In genomic region chr1:32352076-32352475, GRCm38 (mm10) we compare ENCODE assay signal across 22 mouse cellular contexts.
DNase-seq lines count a peak whose midpoint lies in the region; ATAC-seq lines count a peak whose summit lies in the region.
"Had no signal": no experiment of that assay in that cellular context is flagged by ENCODE, and none has a peak within 500 bp of the region (broad histone marks: within the 10 kb centered on the region; RNA-seq: fewer than 3 reads in every experiment).

No protein-coding gene starts in this region.

- DNase-seq in hindbrain, embryonic 10.5 days (ENCODE audit: low spot score): no peak
- DNase-seq in liver: no peak
- DNase-seq: adrenal gland, adult 2 months; adrenal gland, postnatal 10 days; adrenal gland, postnatal 25 days; cerebellum, adult 11 months; cerebellum, adult 18-20 months; cerebellum, adult 8-10 months; cerebellum, adult 9-11 months; cerebellum, postnatal 14 days; cerebellum, postnatal 36 days; embryo, embryonic 11 days had no signal

- no peak overlapping the region for H3K27ac ChIP-seq in hindbrain, embryonic 16.5 days (ENCODE audit: low read depth, low read length)
- no peak overlapping the region for H3K27ac ChIP-seq in hindbrain, embryonic 10.5 days
- no peak overlapping the region for H3K27ac ChIP-seq in neural tube, embryonic 14.5 days (ENCODE audit: low read depth, low read length)
- H3K27ac ChIP-seq in neural tube, embryonic 15.5 days (replicated peaks): no peak overlapping the region
- H3K27ac ChIP-seq: embryonic facial prominence, embryonic 13.5 days; embryonic facial prominence, embryonic 15.5 days; forebrain, embryonic 10.5 days; forebrain, embryonic 12.5 days had no signal

- no peaks in the 10 kb centered on the region for H3K4me1 ChIP-seq in hindbrain, embryonic 16.5 days (ENCODE audit: control insufficient read depth, insufficient read depth, low read depth, low read length)
- H3K4me1 ChIP-seq in hindbrain, embryonic 10.5 days (replicated peaks): no peaks in the 10 kb centered on the region
- H3K4me1 ChIP-seq in neural tube, embryonic 14.5 days (ENCODE audit: control insufficient read depth, insufficient read depth, low read length): no peaks in the 10 kb centered on the region
- no peaks in the 10 kb centered on the region for H3K4me1 ChIP-seq in neural tube, embryonic 15.5 days
- H3K4me1 ChIP-seq: embryonic facial prominence, embryonic 13.5 days; embryonic facial prominence, embryonic 15.5 days; forebrain, embryonic 10.5 days; forebrain, embryonic 12.5 days had no signal

- WGBS in hindbrain, embryonic 16.5 days: 67% methylated on average over 1 of the region's 1 CpGs
- WGBS in hindbrain, embryonic 10.5 days: 89% methylated on average over 1 of the region's 1 CpGs
- WGBS in neural tube, embryonic 14.5 days: 53% methylated on average over 1 of the region's 1 CpGs
- 59% methylated on average over 1 of the region's 1 CpGs for WGBS in neural tube, embryonic 15.5 days

- no peak overlapping the region for H3K4me3 ChIP-seq in hindbrain, embryonic 16.5 days (ENCODE audit: low read length)
- no peak overlapping the region for H3K4me3 ChIP-seq in hindbrain, embryonic 10.5 days
- no peak overlapping the region for H3K4me3 ChIP-seq in neural tube, embryonic 14.5 days (ENCODE audit: low read depth, low read length)
- H3K4me3 ChIP-seq in neural tube, embryonic 15.5 days (replicated peaks): no peak overlapping the region
- H3K4me3 ChIP-seq: embryonic facial prominence, embryonic 13.5 days; embryonic facial prominence, embryonic 15.5 days; erythroblast, embryonic 14.5 days; forebrain, embryonic 10.5 days; forebrain, embryonic 12.5 days had no signal

- no peak overlapping the region for H3K4me2 ChIP-seq in hindbrain, embryonic 16.5 days (ENCODE audit: low read length)
- no peak overlapping the region for H3K4me2 ChIP-seq in neural tube, embryonic 14.5 days (ENCODE audit: low read depth, low read length)
- H3K4me2 ChIP-seq in neural tube, embryonic 15.5 days: no peak overlapping the region
- H3K4me2 ChIP-seq: embryonic facial prominence, embryonic 13.5 days; embryonic facial prominence, embryonic 15.5 days; forebrain, embryonic 12.5 days had no signal

- 0 out of 2 replicates have a peak, but pooled peaks have one; percentile 40 for ATAC-seq in hindbrain, embryonic 16.5 days
- peak; percentile 66; the same call in 1 of the 2 replicates for ATAC-seq in neural tube, embryonic 14.5 days (ENCODE audit: low read depth)
- peak; percentile 85 for ATAC-seq in neural tube, embryonic 15.5 days (ENCODE audit: low FRiP score)
- ATAC-seq: forebrain, embryonic 14.5 days; forebrain, embryonic 16.5 days had no signal

- H3K36me3 ChIP-seq in hindbrain, embryonic 16.5 days (ENCODE audit: control insufficient read depth, insufficient read depth, low read length): no peaks in the 10 kb centered on the region
- no peaks in the 10 kb centered on the region for H3K36me3 ChIP-seq in hindbrain, embryonic 10.5 days
- no peaks in the 10 kb centered on the region for H3K36me3 ChIP-seq in neural tube, embryonic 14.5 days (ENCODE audit: control insufficient read depth, insufficient read depth, low read length)
- no peaks in the 10 kb centered on the region for H3K36me3 ChIP-seq in neural tube, embryonic 15.5 days
- H3K36me3 ChIP-seq: embryonic facial prominence, embryonic 13.5 days; embryonic facial prominence, embryonic 15.5 days; forebrain, embryonic 10.5 days; forebrain, embryonic 12.5 days had no signal

- no peak overlapping the region for H3K9ac ChIP-seq in hindbrain, embryonic 16.5 days (ENCODE audit: low read depth, low read length)
- H3K9ac ChIP-seq in neural tube, embryonic 14.5 days (replicated peaks; ENCODE audit: low read depth, low read length): no peak overlapping the region
- H3K9ac ChIP-seq in neural tube, embryonic 15.5 days (replicated peaks): no peak overlapping the region
- H3K9ac ChIP-seq: embryonic facial prominence, embryonic 13.5 days; embryonic facial prominence, embryonic 15.5 days; forebrain, embryonic 12.5 days had no signal

- no peaks in the 10 kb centered on the region for H3K27me3 ChIP-seq in hindbrain, embryonic 16.5 days (replicated peaks; ENCODE audit: control insufficient read depth, insufficient read depth, low read length)
- H3K27me3 ChIP-seq in hindbrain, embryonic 10.5 days (ENCODE audit: insufficient read depth, poor library complexity, severe bottlenecking): no peaks in the 10 kb centered on the region
- H3K27me3 ChIP-seq in neural tube, embryonic 14.5 days (ENCODE audit: control insufficient read depth, insufficient read depth, low read length): no peaks in the 10 kb centered on the region
- H3K27me3 ChIP-seq in neural tube, embryonic 15.5 days (replicated peaks): no peaks in the 10 kb centered on the region
- H3K27me3 ChIP-seq: embryonic facial prominence, embryonic 13.5 days; embryonic facial prominence, embryonic 15.5 days; forebrain, embryonic 12.5 days had no signal

- no peaks in the 10 kb centered on the region for H3K9me3 ChIP-seq in hindbrain, embryonic 16.5 days (ENCODE audit: control insufficient read depth, low read length)
- H3K9me3 ChIP-seq in hindbrain, embryonic 10.5 days: no peaks in the 10 kb centered on the region
- H3K9me3 ChIP-seq in neural tube, embryonic 14.5 days (ENCODE audit: control insufficient read depth, low read length): no peaks in the 10 kb centered on the region
- no peaks in the 10 kb centered on the region for H3K9me3 ChIP-seq in neural tube, embryonic 15.5 days (replicated peaks)
- H3K9me3 ChIP-seq: embryonic facial prominence, embryonic 13.5 days; embryonic facial prominence, embryonic 15.5 days; forebrain, embryonic 10.5 days; forebrain, embryonic 12.5 days had no signal
